Mouse (Mus musculus) liver, embryonic 14 days (tissue): ENCODE data around the gene Sry. TPM values are rescaled to one million over a fixed set of nuclear protein-coding genes. Genes with fewer than 3 reads are reported as not detected.

ENCODE experiments used
- polyA plus RNA-seq: library from polyadenylated mRNA; depleted of rRNA; stranded (reverse); fragments of >200 nt; gene quantifications from 2 replicates; pipeline ENCODE4 v1.2.3, GENCODE M21; 2012; rRNA removed

Sry gene
- not detected in 2 replicates for polyA plus RNA-seq

GRCm38 (mm10) chrY:2663558-2663957, at the start of gene Sry:
Sry (minus strand) TSS chrY:2663658.

Other genes starting within 250 kb of the Sry start
- not detected in 2 replicates for gene H2al2c, start 64.6 kb downstream of the Sry start, polyA plus RNA-seq
- not detected in 2 replicates for gene H2al2b, start 57.0 kb upstream of the Sry start, polyA plus RNA-seq
- gene Gm4064, start 132.5 kb upstream of the Sry start, polyA plus RNA-seq: not detected in 2 replicates
- gene Rbmy, start 167.0 kb upstream of the Sry start, polyA plus RNA-seq: not detected in 2 replicates
- not detected in 2 replicates for gene Gm10256, start 167.0 kb upstream of the Sry start, polyA plus RNA-seq
- 0.01 TPM in 1 of 2 replicates, not detected in the other for gene Gm10352, start 237.3 kb upstream of the Sry start, polyA plus RNA-seq